Mouse (Mus musculus): ENCODE data around the gene Atxn7l1.

Atxn7l1 gene

GRCm38 (mm10) chr12:33183138-33183627 is 35.7 kb downstream of the Atxn7l1 start:
- no peak for DNase-seq (ENCODE audit: low spot score)

DNA sequence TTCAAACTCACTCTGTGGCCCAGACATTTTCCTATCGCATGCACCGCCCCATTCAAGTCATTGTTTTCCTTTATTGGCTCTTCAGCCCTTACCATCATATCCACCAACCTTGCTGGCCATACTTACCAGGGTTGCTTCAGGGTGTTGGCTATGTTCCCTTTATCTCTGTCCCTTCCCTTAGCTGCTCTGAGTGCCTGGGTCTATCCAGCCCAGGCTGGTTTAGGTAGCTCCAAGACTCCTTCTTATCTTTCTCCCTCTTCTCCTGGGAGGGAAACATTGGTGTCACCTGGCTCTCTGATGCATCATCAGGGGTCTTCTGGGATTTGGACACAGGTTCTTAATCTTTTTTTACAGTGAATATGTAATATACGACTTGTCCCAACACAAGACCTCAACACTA is 36.6 kb downstream of the Atxn7l1 start:
- no peak for DNase-seq (ENCODE audit: low spot score)

DNA sequence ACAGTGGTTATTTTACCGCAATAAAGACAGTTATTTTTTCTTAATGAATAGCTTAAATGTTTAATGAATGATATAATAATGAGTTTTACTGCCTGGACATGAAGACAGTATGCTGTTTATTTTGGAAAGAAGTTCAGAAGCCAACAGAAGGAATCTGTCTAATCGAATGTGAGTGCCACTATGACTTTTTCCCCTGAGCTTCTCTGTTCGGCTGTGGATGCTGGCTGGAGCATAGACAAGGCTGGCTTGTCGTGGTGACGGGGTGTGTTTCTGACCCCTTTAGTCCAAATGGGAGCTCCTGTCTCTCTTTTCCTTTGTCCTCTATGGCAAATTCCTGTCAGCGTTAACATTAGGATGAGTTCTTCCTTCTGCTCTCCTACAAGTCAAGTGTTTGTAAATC is 37.6 kb downstream of the Atxn7l1 start:
- DNase-seq (ENCODE audit: low spot score): no peak

DNA sequence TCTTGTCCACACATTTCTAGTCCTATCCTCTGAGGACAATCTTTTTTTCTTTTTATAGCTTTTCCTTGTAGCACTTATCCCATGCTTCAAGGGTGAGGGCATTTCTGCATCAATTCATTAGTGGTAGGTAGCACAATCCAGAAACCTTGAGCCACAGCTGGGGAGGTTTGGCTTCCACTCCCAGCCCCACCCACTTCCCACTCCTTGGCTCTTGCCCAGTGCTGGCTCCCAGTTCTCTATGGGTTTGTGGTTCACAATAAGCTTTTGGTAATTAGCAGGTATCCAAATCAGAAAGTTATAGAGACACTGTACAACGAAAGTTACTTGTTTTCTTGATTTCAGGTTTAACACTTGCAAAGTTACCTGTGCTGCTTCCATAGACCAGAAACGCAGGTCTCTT is 38.8 kb downstream of the Atxn7l1 start:
- no peak for DNase-seq (ENCODE audit: low spot score)

DNA sequence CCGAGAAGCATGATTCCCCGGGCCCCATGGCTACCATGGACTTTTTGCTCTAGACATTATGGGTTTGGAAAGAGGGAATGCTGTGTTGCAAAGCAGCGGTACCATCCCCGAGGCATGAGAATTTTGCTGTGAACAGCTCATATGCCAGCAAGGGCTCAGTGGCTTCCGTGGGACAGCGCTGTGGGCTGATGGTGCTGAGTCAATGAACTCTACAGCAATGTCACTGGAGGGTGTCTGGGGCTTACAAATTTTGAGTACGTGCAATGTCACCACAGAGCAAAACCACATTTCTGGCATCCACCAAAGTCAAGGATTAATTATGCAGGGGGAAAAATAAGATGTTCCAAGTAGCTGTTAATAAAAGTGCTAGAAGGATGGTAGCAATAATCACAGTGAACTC is 42.6 kb downstream of the Atxn7l1 start:
- no peak for DNase-seq (ENCODE audit: low spot score)

DNA sequence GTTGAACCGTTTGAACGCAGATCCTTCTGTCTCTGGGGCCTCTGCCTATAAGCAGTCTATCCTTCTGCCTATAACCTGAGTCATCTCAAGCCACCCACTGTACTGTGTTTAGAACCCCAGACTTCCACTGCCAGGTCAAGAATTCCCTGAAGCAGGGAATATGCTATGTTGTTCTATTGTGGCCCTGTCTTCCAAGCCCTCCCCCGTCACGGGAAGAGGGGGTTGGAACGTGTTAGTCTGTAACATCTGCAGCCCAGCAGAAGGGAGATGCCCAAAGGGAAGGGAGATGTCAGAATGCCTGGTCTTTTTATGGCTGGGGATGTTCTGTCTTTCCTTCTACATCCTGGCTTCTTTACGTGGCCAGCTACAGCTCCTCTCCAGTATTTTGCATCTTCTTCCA is 43.1 kb downstream of the Atxn7l1 start:
- no peak for DNase-seq (ENCODE audit: low spot score)

DNA sequence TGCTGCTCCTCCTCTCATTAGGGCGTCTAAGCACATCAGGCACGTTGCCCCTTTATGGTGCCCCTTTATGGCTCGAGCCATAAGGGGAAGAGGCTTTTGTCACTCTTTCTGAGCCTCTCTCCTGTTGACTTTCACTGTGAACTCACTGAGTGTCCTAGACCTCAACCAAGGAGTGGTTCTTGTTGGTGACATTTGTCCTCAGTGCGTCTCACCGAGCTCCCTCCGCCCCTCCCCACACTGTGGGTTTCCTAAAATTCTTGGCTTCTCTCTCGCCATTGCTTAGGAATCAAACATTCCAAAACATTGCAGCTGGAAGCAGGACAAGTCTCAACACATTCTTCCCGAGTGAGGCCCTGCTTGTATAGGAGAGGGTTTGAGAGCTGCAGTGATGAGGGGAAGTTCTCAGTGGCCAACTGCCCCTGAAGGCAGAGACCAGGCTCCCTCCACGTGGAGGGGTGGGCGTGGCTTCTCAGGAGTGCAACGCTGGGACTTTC is 46.0 kb downstream of the Atxn7l1 start:
- DNase-seq (ENCODE audit: low spot score): no peak

- no peak for DNase-seq (ENCODE audit: low spot score)
These were observed 47.7 kb downstream of the Atxn7l1 start for GRCm38 (mm10) chr12:33195175-33195574.

DNA sequence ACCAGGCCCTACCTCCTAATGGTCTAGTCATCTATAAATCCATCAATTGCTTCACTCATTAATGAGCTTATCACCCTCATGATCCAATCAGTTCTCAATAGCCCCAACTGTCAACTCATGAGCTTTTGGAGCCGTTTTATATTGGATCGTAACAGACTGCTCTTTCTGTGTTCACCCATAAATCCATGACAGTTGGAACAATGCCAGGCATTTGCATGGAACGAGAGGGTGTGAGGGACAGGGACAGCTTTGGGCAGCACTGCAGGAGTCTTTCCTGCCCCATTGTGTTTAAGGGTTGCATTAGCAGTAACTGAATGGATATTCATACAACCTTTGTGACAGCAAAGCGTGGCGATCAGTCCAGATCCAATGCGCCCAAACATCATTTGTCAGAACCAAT is 49.8 kb downstream of the Atxn7l1 start:
- DNase-seq (ENCODE audit: low spot score): no peak

GRCm38 (mm10) chr12:33197746-33198145 is 50.3 kb downstream of the Atxn7l1 start:
- DNase-seq (ENCODE audit: low spot score): no peak

GRCm38 (mm10) chr12:33201068-33201467 is 53.6 kb downstream of the Atxn7l1 start:
- no peak for DNase-seq (ENCODE audit: low spot score)

DNA sequence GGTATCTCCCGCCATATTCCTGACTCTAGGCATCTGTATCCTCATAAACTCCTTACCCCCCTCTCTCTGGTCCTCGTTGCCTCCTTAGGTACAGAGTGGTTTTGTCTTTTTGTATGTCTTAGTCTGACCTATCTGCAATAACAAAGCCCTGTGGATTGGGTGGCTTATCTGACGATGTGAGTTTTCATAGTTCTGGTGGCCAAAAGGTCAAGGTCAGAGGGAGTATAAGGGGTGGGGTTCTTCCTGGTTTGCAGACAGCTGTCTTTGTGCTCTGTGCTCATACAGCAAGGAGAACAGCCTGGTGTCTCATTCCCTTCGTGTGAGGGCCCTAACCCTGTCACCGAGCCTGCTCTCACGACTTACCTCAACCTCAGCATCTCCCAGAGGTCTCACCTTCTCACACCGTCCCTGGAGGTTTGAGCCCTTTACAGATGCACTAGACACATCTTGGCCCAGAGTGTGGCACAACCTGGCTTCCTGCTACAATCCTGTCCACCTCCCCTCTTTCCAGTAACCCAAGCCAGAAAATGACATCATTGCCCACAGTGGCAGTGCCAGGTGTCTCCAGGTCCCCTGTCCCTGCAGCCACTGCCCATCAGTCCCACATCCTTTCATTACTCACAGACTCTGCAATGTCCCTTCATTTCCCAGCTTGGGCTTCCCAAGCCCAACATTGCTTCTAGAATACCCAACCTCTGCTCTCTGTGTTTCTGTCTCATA is 54.2 kb downstream of the Atxn7l1 start:
- DNase-seq (ENCODE audit: low spot score): no peak

GRCm38 (mm10) chr12:33205255-33205654 is 57.8 kb downstream of the Atxn7l1 start:
- no peak for DNase-seq (ENCODE audit: low spot score)

GRCm38 (mm10) chr12:33206300-33206699 is 58.8 kb downstream of the Atxn7l1 start:
- no peak for DNase-seq (ENCODE audit: low spot score)

DNA sequence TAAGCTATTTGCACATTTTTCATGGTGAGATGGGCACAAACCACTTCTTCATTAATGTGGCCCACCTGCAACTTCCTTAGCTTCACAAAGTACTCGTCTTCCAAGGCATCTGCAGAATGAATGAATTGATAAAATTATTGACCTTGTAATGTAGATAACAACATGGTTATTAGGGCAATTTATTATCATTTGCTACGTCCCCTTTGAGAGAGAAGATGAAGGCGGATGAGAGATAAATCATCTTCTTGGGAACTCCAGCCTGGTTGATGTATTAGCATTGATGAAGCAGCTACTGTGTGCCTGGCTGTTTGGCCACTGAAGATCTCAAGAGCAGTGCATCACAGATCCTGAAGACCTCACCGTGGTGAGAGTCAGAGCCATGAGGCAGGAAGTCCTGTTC is 63.4 kb downstream of the Atxn7l1 start:
- no peak for DNase-seq (ENCODE audit: low spot score)

- DNase-seq (ENCODE audit: low spot score): no peak
These were observed 70.8 kb downstream of the Atxn7l1 start for GRCm38 (mm10) chr12:33218215-33218859.

DNA sequence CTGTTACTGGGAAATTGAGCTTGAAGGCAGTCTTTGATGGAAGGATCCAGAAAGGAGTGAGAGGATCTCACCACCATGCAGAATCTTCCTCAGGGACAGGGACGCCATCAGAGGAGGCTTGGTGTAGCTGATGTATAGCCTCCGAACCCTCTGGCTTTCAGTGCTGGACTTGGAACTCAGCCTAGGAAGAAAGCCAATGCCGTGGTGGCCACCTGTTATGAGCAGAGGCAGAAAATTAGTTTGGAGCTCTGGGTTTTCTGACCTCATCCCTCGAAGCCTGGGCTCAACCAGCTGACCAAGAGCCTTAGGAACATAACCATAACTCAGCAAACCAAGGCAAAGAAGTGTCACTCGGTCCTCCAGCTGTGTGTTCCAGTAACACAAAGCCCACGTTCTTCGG is 71.9 kb downstream of the Atxn7l1 start:
- DNase-seq (ENCODE audit: low spot score): peak; percentile 26

GRCm38 (mm10) chr12:33220081-33220480 is 72.6 kb downstream of the Atxn7l1 start:
- DNase-seq (ENCODE audit: low spot score): no peak

- DNase-seq (ENCODE audit: low spot score): peak; percentile 41
These were observed 73.1 kb downstream of the Atxn7l1 start for GRCm38 (mm10) chr12:33220509-33221051.

DNA sequence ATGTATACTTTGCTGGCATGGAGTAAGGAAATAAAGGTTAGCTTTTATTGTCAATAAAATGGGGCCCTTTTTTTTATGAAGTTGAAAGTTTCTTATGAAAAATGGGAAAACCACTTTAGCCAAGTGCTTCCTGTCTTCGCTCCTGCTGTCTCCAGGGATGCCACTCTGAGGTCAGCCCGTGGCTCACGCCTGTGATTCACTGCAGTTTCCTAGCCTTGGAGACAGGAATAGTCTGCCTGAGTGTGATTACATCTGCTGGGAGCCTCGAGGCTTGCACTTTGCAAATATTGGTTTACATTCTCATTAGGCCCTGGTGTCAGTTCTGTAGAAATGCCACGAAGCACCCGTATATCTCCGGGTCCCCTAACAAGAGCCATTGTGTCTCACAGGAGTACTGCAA is 74.7 kb downstream of the Atxn7l1 start:
- DNase-seq (ENCODE audit: low spot score): no peak

DNA sequence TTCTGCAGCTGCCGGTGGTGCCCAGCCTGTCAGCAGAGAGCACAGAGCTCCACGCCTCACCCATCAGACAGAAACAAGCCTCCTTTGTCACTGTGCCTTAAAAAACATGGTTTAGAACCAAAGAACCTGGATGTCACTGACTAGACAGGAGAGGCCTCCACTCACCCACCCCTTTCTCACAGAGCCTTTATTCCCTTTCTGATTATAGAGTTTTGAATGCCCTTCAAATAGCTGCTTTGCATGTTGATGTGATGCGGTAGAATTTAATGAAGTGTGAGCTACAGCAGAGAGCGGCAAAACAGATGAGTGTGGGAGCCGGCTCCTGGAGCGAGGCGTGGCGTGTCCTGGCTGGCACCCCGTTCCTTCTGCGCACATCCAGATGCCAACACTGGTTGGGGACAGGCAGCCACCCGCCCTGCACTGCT is 77.6 kb downstream of the Atxn7l1 start:
- no peak for DNase-seq (ENCODE audit: low spot score)

- DNase-seq (ENCODE audit: low spot score): no peak
These were observed 78.5 kb downstream of the Atxn7l1 start for GRCm38 (mm10) chr12:33225978-33226377.

DNA sequence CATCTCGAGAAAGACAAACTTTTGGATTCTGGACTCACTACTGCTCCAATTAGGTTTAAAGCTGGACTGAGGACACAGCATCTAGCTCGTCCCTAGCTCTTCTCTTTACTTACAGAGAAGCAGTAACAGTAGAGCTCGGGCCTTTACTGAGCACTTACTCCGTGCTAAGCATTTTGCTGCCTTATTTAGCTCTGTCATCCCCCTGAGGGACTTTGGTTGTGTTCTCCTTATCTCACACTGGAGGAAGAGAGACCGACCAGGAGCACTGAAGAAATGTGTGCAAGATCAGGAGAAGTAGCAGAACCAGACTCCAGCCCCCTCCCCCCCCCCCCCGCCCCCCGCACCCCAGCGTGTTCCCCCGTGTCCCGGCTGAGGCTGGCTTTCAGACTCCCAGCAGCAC is 79.1 kb downstream of the Atxn7l1 start:
- DNase-seq (ENCODE audit: low spot score): no peak
